Mouse (Mus musculus): ENCODE results near the gene Zfp954. TPM values are rescaled to one million over a fixed set of nuclear protein-coding genes. Genes with fewer than 3 reads are reported as not detected.
"Not testable (repeated sequence)": the region's sequence is repeated elsewhere in the genome, so short reads cannot be mapped to it uniquely, and the experiment has no call there.

Zfp954 gene
- 8.4 and 9.9 TPM in 2 replicates for polyA plus RNA-seq (2015; fragmentation: Nextera tagmentation; extraction: Ambion mirVana)

GRCm38 (mm10) chr7:7120921-7121601 is at the start of gene Zfp954:
Zfp954 (minus strand) TSS chr7:7121488.
- peak within 1 kb of the TSS; percentile 61 for H3K27ac ChIP-seq (ENCODE audit: low read length)
- no peaks in the 10 kb centered on the region for H3K27me3 ChIP-seq (ENCODE audit: control insufficient read depth, insufficient read depth, low read length)
- peak; percentile 94 for ATAC-seq (replicated peaks; ENCODE audit: extremely low read depth, insufficient read depth, low FRiP score)
- peak within 1 kb of the TSS; percentile 76 for H3K9ac ChIP-seq (ENCODE audit: low read length)
- peaks cover 14% of the 10 kb centered on the region; the same call in 1 of the 2 replicates for H3K36me3 ChIP-seq (ENCODE audit: control insufficient read depth, insufficient read depth)
- H3K4me1 ChIP-seq (ENCODE audit: control insufficient read depth, insufficient read depth, low read length) = peaks cover 6% of the 10 kb centered on the region; the same call in 1 of the 2 replicates
- H3K4me2 ChIP-seq (ENCODE audit: low read depth, low read length) = peak within 1 kb of the TSS; percentile 70
- no peaks in the 10 kb centered on the region for H3K9me3 ChIP-seq (replicated peaks; ENCODE audit: control insufficient read depth, low read length)
- peak within 1 kb of the TSS; percentile 72 for H3K4me3 ChIP-seq (ENCODE audit: low read length)
- WGBS = under 1% methylated on average over 30 of the region's 30 CpGs

- Histone ChIP-seq H3K9me3 (replicated peaks; ENCODE audit: control insufficient read depth, low read length) (peaks cover 4% of the 10 kb centered on the region; the same call in 1 of the 2 replicates), H3K4me1 (ENCODE audit: control insufficient read depth, insufficient read depth, low read length) (no peaks in the 10 kb centered on the region), H3K27me3 (ENCODE audit: control insufficient read depth, insufficient read depth, low read length) (no peaks in the 10 kb centered on the region), H3K9ac (ENCODE audit: low read length) (no peak overlapping the region), H3K4me2 (ENCODE audit: low read depth, low read length) (no peak overlapping the region), H3K36me3 (ENCODE audit: control insufficient read depth, insufficient read depth) (no peaks in the 10 kb centered on the region), H3K4me3 (ENCODE audit: low read length) (no peak overlapping the region), H3K27ac (ENCODE audit: low read length) (no peak overlapping the region)
- ATAC-seq (replicated peaks; ENCODE audit: extremely low read depth, insufficient read depth, low FRiP score) = no peak
- 87% methylated on average over 15 of the region's 15 CpGs for WGBS
Observed at GRCm38 (mm10) chr7:7145991-7146608, 24.8 kb upstream of the Zfp954 start.

- H3K27ac ChIP-seq (ENCODE audit: low read length) = no peak overlapping the region
- no peak overlapping the region for H3K4me2 ChIP-seq (ENCODE audit: low read depth, low read length)
- H3K4me3 ChIP-seq (ENCODE audit: low read length) = no peak overlapping the region
- 75% methylated on average over 1 of the region's 1 CpGs for WGBS
- H3K4me1 ChIP-seq (ENCODE audit: control insufficient read depth, insufficient read depth, low read length) = no peaks in the 10 kb centered on the region
- H3K36me3 ChIP-seq (ENCODE audit: control insufficient read depth, insufficient read depth) = no peaks in the 10 kb centered on the region
- no peak for ATAC-seq (replicated peaks; ENCODE audit: extremely low read depth, insufficient read depth, low FRiP score)
- H3K27me3 ChIP-seq (ENCODE audit: control insufficient read depth, insufficient read depth, low read length) = no peaks in the 10 kb centered on the region
- no peak overlapping the region for H3K9ac ChIP-seq (ENCODE audit: low read length)
- peaks cover 4% of the 10 kb centered on the region; the same call in 1 of the 2 replicates for H3K9me3 ChIP-seq (replicated peaks; ENCODE audit: control insufficient read depth, low read length)
Observed at GRCm38 (mm10) chr7:7144215-7144614, 22.9 kb upstream of the Zfp954 start.

GRCm38 (mm10) chr7:7136379-7136866 is 15.1 kb upstream of the Zfp954 start, which contains the start of gene Zfp773:
Zfp773 (minus strand) TSS chr7:7136755.
- H3K4me3 ChIP-seq (ENCODE audit: low read length) = peak within 1 kb of the TSS; percentile 64
- H3K36me3 ChIP-seq (ENCODE audit: control insufficient read depth, insufficient read depth) = no peaks in the 10 kb centered on the region
- peak; percentile 97 for ATAC-seq (replicated peaks; ENCODE audit: extremely low read depth, insufficient read depth, low FRiP score)
- H3K9me3 ChIP-seq (replicated peaks; ENCODE audit: control insufficient read depth, low read length) = no peaks in the 10 kb centered on the region
- peak within 1 kb of the TSS; percentile 63 for H3K9ac ChIP-seq (ENCODE audit: low read length)
- H3K4me2 ChIP-seq (ENCODE audit: low read depth, low read length) = peak within 1 kb of the TSS; percentile 64
- 7% methylated on average over 16 of the region's 16 CpGs for WGBS
- H3K27me3 ChIP-seq (ENCODE audit: control insufficient read depth, insufficient read depth, low read length) = no peaks in the 10 kb centered on the region
- no peak within 1 kb of the TSS for H3K27ac ChIP-seq (ENCODE audit: low read length)
- H3K4me1 ChIP-seq (ENCODE audit: control insufficient read depth, insufficient read depth, low read length) = peaks cover 2% of the 10 kb centered on the region; the same call in 1 of the 2 replicates

GRCm38 (mm10) chr7:7132751-7133150 is 11.5 kb upstream of the Zfp954 start:
- ATAC-seq (replicated peaks; ENCODE audit: extremely low read depth, insufficient read depth, low FRiP score) = no peak
- Histone ChIP-seq H3K27me3 (ENCODE audit: control insufficient read depth, insufficient read depth, low read length) (no peaks in the 10 kb centered on the region), H3K9me3 (replicated peaks; ENCODE audit: control insufficient read depth, low read length) (no peaks in the 10 kb centered on the region), H3K9ac (ENCODE audit: low read length) (no peak overlapping the region), H3K4me1 (ENCODE audit: control insufficient read depth, insufficient read depth, low read length) (peaks cover 2% of the 10 kb centered on the region; the same call in 1 of the 2 replicates), H3K4me3 (ENCODE audit: low read length) (no peak overlapping the region), H3K36me3 (ENCODE audit: control insufficient read depth, insufficient read depth) (no peaks in the 10 kb centered on the region), H3K4me2 (ENCODE audit: low read depth, low read length) (no peak overlapping the region), H3K27ac (ENCODE audit: low read length) (no peak overlapping the region)
- 67% methylated on average over 8 of the region's 8 CpGs for WGBS

GRCm38 (mm10) chr7:7130491-7131124 is 9.3 kb upstream of the Zfp954 start:
- not testable (repeated sequence) for H3K9ac ChIP-seq (ENCODE audit: low read length)

GRCm38 (mm10) chr7:7121602-7121980 is 303 bp upstream of the Zfp954 start:
- no peaks in the 10 kb centered on the region for H3K27me3 ChIP-seq (ENCODE audit: control insufficient read depth, insufficient read depth, low read length)
- no peak for ATAC-seq (replicated peaks; ENCODE audit: extremely low read depth, insufficient read depth, low FRiP score)
- peaks cover 6% of the 10 kb centered on the region; the same call in 1 of the 2 replicates for H3K4me1 ChIP-seq (ENCODE audit: control insufficient read depth, insufficient read depth, low read length)
- H3K36me3 ChIP-seq (ENCODE audit: control insufficient read depth, insufficient read depth) = peaks cover 14% of the 10 kb centered on the region; the same call in 1 of the 2 replicates
- peak overlapping the region; percentile 51 for H3K4me2 ChIP-seq (ENCODE audit: low read depth, low read length)
- H3K9ac ChIP-seq (ENCODE audit: low read length) = peak overlapping the region; percentile 44; the same call in 1 of the 2 replicates
- H3K4me3 ChIP-seq (ENCODE audit: low read length) = peak overlapping the region; percentile 72
- 50% methylated on average over 6 of the region's 6 CpGs for WGBS
- no peak overlapping the region for H3K27ac ChIP-seq (ENCODE audit: low read length)
- H3K9me3 ChIP-seq (replicated peaks; ENCODE audit: control insufficient read depth, low read length) = no peaks in the 10 kb centered on the region

More at GRCm38 (mm10) chr7:7130491-7131124, 9.3 kb upstream of the Zfp954 start:
- not testable (repeated sequence) for ATAC-seq (replicated peaks; ENCODE audit: extremely low read depth, insufficient read depth, low FRiP score); H3K27ac ChIP-seq (ENCODE audit: low read length); H3K27me3 ChIP-seq (ENCODE audit: control insufficient read depth, insufficient read depth, low read length); H3K4me2 ChIP-seq (ENCODE audit: low read depth, low read length); H3K36me3 ChIP-seq (ENCODE audit: control insufficient read depth, insufficient read depth); H3K4me3 ChIP-seq (ENCODE audit: low read length); H3K9me3 ChIP-seq (replicated peaks; ENCODE audit: control insufficient read depth, low read length); H3K4me1 ChIP-seq (ENCODE audit: control insufficient read depth, insufficient read depth, low read length)
- 92% methylated on average over 14 of the region's 15 CpGs for WGBS

- Histone ChIP-seq H3K4me2 (ENCODE audit: low read depth, low read length) (no peak overlapping the region), H3K4me3 (ENCODE audit: low read length) (no peak overlapping the region), H3K27me3 (ENCODE audit: control insufficient read depth, insufficient read depth, low read length) (no peaks in the 10 kb centered on the region), H3K4me1 (ENCODE audit: control insufficient read depth, insufficient read depth, low read length) (peaks cover 6% of the 10 kb centered on the region; the same call in 1 of the 2 replicates), H3K27ac (ENCODE audit: low read length) (no peak overlapping the region), H3K9ac (ENCODE audit: low read length) (no peak overlapping the region), H3K36me3 (ENCODE audit: control insufficient read depth, insufficient read depth) (peaks cover 26% of the 10 kb centered on the region), H3K9me3 (replicated peaks; ENCODE audit: control insufficient read depth, low read length) (no peaks in the 10 kb centered on the region)
- ATAC-seq (replicated peaks; ENCODE audit: extremely low read depth, insufficient read depth, low FRiP score) = no peak
- 89% methylated on average over 2 of the region's 2 CpGs for WGBS
Observed at GRCm38 (mm10) chr7:7118441-7118840, 2.8 kb downstream of the Zfp954 start.

Data from heart, embryonic 16.5 days (tissue).